Mouse (Mus musculus) T-cell, adult 2 months (primary cell): ENCODE results near the gene Cep57l1.
"Not testable (repeated sequence)": the region's sequence is repeated elsewhere in the genome, so short reads cannot be mapped to it uniquely, and the experiment has no call there.

Experiments used
- DNase-seq: peaks from one replicate; pipeline ENCODE4 v3.0.0; 2022; ENCODE audit warnings: low spot score

The Cep57l1 gene

DNA sequence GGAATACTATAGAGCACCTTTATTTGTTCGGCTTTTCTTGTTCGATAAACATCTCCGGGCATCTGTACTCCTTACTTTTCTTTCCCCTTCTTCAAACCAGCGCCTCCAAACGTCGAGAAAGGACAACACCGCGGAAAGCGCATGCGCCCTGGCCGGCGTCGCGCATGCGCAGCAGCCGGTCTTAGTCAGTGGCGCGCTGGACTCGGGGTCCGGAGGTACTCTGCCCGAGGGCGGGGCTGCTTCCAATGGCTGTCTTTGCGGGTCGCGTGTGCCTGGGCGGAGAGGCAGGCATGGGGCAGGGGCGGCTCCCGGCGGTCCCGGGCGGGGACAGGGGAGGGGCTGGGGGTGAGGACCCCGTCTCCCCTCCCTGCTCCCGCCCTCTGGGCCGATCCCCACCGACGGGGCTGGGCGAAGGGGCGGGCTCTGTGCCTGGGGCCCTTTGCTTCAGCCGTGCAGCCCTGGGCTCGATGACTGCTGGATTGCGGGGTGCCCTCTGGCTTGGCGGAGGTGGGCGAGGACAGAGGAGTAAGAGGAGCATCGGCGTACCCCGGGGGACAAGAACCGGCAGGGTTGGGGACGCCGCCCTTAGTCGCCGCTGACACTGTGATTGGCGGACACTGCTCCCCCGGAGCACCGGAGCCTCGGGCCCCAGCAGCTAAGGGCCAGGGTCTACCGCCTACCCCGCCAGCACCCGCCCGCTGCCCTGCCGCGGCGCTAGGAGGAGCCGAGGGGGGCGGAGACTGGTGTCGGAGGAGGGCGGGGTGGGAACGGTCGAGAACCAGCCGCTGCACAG lies at the start of gene Cep57l1, which contains the start of gene Sesn1:
Gene Cep57l1 (minus strand): TSS at position 101 of the 793 bp plus-strand sequence.
Gene Sesn1 (plus strand): TSS at position 165 of the 793 bp plus-strand sequence.
- DNase-seq = peak; percentile 85

- no peak for DNase-seq
Observed at GRCm38 (mm10) chr10:41848721-41849120, 39.0 kb upstream of the Cep57l1 start.

- no peak for DNase-seq
Observed at GRCm38 (mm10) chr10:41847737-41848136, 38.1 kb upstream of the Cep57l1 start.

- DNase-seq = no peak
Observed at GRCm38 (mm10) chr10:41838911-41839310, 29.2 kb upstream of the Cep57l1 start.

- DNase-seq = peak; percentile 26
Observed at GRCm38 (mm10) chr10:41834131-41834530, 24.5 kb upstream of the Cep57l1 start.

DNA sequence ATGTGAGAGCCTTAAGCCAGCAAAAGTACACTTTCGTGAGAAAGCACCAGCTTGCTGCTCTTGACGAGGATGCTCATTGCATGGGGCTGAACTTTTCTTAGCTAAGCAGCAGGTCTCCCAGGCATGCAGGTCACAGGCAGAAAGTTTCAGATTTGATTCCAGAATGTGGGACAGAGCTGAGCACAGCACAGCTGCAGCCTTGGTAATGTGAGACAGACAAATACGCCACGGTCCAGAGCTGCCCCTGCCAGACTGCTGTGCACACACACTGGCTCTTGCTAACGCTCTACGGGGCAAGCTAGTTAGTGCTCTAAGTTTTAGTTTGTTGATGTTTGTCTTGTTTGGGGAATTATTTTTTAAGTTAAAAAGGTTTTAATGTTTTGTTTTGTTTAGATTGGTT lies 22.5 kb upstream of the Cep57l1 start:
- no peak for DNase-seq

GRCm38 (mm10) chr10:41830851-41831522 lies 21.3 kb upstream of the Cep57l1 start:
- peak; percentile 67 for DNase-seq

- no peak for DNase-seq
Observed at GRCm38 (mm10) chr10:41830445-41830844, 20.8 kb upstream of the Cep57l1 start.

DNA sequence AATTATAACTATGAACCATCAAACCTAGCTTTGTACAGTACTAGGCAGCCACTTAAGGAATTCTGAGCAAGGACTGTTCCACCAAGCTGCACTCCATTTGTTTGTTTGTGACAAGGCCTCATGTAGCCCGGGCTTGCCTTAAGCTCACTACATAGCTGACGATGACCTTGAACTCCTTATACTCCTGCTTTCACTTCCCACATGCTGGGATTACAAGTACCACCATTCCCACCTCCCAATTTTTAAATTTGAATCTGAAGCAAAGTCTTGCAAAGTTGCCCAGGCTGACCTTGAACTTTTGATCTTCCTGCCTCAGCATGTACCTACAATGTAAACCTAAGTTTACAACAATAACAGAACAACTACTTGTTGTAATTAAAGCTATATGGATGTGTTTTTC lies 20.3 kb upstream of the Cep57l1 start:
- DNase-seq = no peak

GRCm38 (mm10) chr10:41829191-41829590 lies 19.5 kb upstream of the Cep57l1 start:
- DNase-seq = no peak

GRCm38 (mm10) chr10:41827784-41828183 lies 18.1 kb upstream of the Cep57l1 start:
- DNase-seq = no peak

GRCm38 (mm10) chr10:41826526-41827116 lies 16.9 kb upstream of the Cep57l1 start:
- no peak for DNase-seq

DNA sequence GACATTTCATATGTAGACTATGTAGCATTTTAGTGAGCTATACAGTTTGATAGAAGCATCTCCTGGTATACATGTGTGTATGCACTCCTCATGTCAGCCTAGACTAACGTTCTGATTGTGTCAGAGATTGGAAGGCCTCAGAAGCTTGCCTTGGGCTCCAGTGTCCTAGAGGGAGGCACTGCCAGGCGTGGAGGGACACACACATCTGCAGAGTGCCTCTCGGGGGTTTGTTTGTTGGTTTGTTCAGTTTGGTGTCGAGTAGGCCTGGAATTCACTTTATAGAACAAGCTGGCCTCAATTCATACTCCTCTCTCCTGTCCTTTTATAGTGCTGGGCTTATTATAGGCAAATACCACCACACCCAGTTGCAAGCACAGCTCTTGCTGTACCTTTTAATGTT lies 16.3 kb upstream of the Cep57l1 start:
- no peak for DNase-seq

- DNase-seq = no peak
Observed at GRCm38 (mm10) chr10:41825041-41825440, 15.4 kb upstream of the Cep57l1 start.

DNA sequence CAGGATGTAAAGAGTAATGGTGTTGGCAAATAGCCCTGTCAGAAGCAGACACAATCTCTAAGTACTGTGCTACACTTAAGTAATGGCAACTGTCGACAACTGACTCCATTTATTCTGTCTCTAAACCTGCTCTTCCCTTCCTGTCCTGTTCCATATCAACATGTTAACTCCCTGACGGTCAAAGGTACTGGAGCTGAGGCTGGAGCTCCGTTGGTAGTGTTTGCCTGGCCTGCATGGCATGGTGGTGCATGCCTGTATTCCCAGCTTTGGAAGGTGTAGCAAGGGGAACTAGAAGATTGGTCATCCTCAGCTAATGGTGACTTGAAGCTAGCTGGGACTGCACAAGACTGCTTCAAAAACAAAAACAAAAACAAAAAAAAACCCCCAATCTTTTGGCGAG lies 14.2 kb upstream of the Cep57l1 start:
- DNase-seq = no peak

- not testable (repeated sequence) for DNase-seq
Observed at GRCm38 (mm10) chr10:41823282-41823675, 13.6 kb upstream of the Cep57l1 start.

DNA sequence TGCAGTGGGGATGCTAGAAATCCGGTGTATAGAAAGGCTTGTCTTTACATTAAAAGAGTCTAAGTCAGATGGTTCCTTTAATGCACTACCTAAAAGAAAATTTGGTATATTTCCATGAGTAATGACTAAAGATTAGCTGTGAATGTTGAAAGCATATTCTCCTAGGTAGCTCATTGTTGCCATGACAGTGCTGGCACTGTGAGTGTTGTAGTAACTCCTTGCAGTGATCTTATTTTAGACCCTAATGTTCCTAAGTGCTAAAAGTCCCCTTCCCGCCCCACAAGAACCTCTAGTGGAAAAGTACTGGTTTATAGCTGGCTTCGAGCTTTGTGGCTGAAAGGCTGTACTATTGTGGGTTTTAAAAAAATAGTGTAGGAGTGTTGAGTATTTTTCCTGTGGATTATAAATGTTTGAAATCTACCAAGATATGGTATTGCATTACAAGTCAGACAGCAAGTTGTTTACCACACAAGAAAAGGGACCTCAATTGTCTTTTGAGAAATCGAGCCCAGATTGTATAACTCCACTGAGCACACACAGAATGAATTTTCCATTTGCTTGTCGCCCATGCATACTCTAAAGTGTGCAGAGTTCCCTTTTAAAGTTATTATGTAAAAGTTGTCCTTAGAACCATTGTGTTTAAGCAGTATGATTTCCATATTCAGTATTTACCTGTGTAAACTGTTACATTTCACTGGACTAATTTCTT lies 13.1 kb upstream of the Cep57l1 start:
- DNase-seq = no peak

GRCm38 (mm10) chr10:41821171-41821570 lies 11.5 kb upstream of the Cep57l1 start:
- no peak for DNase-seq

- no peak for DNase-seq
Observed at GRCm38 (mm10) chr10:41820401-41820800, 10.7 kb upstream of the Cep57l1 start.

GRCm38 (mm10) chr10:41819307-41819706 lies 9.6 kb upstream of the Cep57l1 start:
- no peak for DNase-seq

- not testable (repeated sequence) for DNase-seq
Observed at GRCm38 (mm10) chr10:41818733-41819070, 9.0 kb upstream of the Cep57l1 start.

DNA sequence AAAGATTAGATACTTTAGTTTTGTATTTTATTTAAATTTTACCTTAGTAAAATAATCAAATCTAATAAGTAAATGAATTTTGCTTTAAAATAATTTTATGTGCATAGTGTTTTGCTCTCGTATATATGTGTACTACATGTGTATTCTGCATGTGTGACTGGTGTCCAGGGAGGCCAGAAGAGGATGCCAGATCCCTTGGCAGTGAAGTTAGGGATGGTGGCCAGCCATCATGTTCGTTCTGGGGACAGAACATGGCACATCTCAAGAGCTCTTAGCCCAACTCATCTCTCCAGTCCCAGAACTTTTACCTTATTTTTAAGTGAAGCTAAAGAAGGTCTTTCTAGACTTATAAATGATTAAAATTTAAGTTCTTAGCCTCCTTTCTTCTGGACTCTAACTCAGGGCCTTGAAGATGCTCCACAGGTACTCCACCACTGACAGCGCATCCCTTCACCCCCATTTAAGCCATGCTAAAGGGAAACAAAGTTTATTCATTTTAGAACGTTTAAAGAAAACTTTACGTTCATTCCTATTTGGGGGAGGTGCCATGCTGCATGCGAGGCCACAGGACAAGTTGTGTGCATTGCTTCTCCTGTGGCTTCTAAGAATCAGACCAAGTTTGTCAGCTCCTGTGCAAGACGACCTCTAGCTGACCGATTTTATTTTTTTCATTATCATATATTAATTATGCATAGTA lies 8.5 kb upstream of the Cep57l1 start:
- no peak for DNase-seq
